In genomic region chr12:72973161-72973560, GRCm38 (mm10) we compare ENCODE assay signal across 8 mouse cellular contexts. TPM values are rescaled to one million over a fixed set of nuclear protein-coding genes. Genes with fewer than 3 reads are reported as not detected.
DNase-seq lines count a peak whose midpoint lies in the region; ATAC-seq and TF ChIP-seq lines count a peak whose summit lies in the region.
"Had no signal": no experiment of that assay in that cellular context is flagged by ENCODE, and none has a peak within 500 bp of the region (broad histone marks: within the 10 kb centered on the region; RNA-seq: fewer than 3 reads in every experiment).

No protein-coding gene starts in this region.

- H3K79me2 ChIP-seq in liver, adult 2 months (ENCODE audit: control insufficient read depth, insufficient read depth, low read length): no peaks in the 10 kb centered on the region

- DNase-seq in liver, adult 2 months (ENCODE audit: extremely low read depth, low read depth, low spot score): peak; percentile 38
- no peak for DNase-seq in liver, embryonic 11.5 days (ENCODE audit: low spot score)
- DNase-seq in MN1 (ENCODE audit: low spot score): peak; percentile 64
- DNase-seq in cerebellum, adult 2 months: peak; percentile 17
- DNase-seq in heart, postnatal 36 days: peak; percentile 42 to 43
- DNase-seq in left cerebral cortex, postnatal 25 days (ENCODE audit: low spot score in 2 of 2): peak; percentile 37 to 63
- DNase-seq in right cerebral cortex, adult 2 months (ENCODE audit: low spot score in 2 of 2): peak; percentile 66 to 73

- H3K36me3 ChIP-seq in liver, adult 2 months (ENCODE audit: control insufficient read depth, insufficient read depth, low read length): no peaks in the 10 kb centered on the region
- no peaks in the 10 kb centered on the region for H3K36me3 ChIP-seq in liver, embryonic 11.5 days (ENCODE audit: control insufficient read depth, insufficient read depth, low read length)
- H3K36me3 ChIP-seq: midbrain, embryonic 12.5 days had no signal

- H3K4me2 ChIP-seq in liver, embryonic 11.5 days: no peak overlapping the region
- H3K4me2 ChIP-seq: midbrain, embryonic 12.5 days had no signal

- intact Hi-C loops in heart, postnatal 36 days (cut with DNase I): loop anchor here (1.0 to 10.0 kb wide), 4 partner anchors 126 to 868 kb away; no protein-coding TSS in a partner anchor
- intact Hi-C loops in left cerebral cortex, postnatal 25 days (cut with DNase I): loop anchor here (10.0 kb wide), 2 partner anchors 278 to 458 kb away; no protein-coding TSS in a partner anchor

- ATAC-seq in liver, embryonic 11.5 days (replicated peaks; ENCODE audit: low FRiP score): no peak

- TF ChIP-seq CTCF in liver, adult 2 months (IDR thresholded peaks at IDR 0.05; ENCODE audit: low read depth, low read length): peak; percentile 23; the same call in 1 of the 2 replicates
- TF ChIP-seq CTCF in cerebellum, adult 2 months (IDR thresholded peaks at IDR 0.05; ENCODE audit: borderline replicate concordance, insufficient read depth, low read depth, low read length): peak; percentile 42; the same call in 1 of the 2 replicates

- no peak for TF ChIP-seq POLR2A in liver, adult 2 months (IDR thresholded peaks at IDR 0.05; ENCODE audit: extremely low read depth, insufficient read depth, low read length)
- no peak for TF ChIP-seq POLR2A in cerebellum, adult 2 months (IDR thresholded peaks at IDR 0.05; ENCODE audit: borderline replicate concordance, insufficient read depth, low read length)

- 5% methylated on average over 6 of the region's 6 CpGs for WGBS in liver, adult 2 months
- 7% methylated on average over 6 of the region's 6 CpGs for WGBS in liver, embryonic 11.5 days
- WGBS in cerebellum, adult 2 months: 2% methylated on average over 6 of the region's 6 CpGs

- H3K4me3 ChIP-seq in liver, adult 2 months (ENCODE audit: insufficient read depth, low read depth, low read length): no peak overlapping the region
- no peak overlapping the region for H3K4me3 ChIP-seq in liver, embryonic 11.5 days (ENCODE audit: low read depth, low read length)
- no peak overlapping the region for H3K4me3 ChIP-seq in cerebellum, adult 2 months (replicated peaks; ENCODE audit: insufficient read depth, low read depth, low read length)
- H3K4me3 ChIP-seq: midbrain, embryonic 12.5 days had no signal

- no peaks in the 10 kb centered on the region for H3K9me3 ChIP-seq in liver, embryonic 11.5 days (ENCODE audit: control insufficient read depth, low read length)
- H3K9me3 ChIP-seq: midbrain, embryonic 12.5 days had no signal

- H3K9ac ChIP-seq in liver, adult 2 months (ENCODE audit: low read depth, low read length): no peak overlapping the region
- H3K9ac ChIP-seq in liver, embryonic 11.5 days (ENCODE audit: low read depth, low read length): no peak overlapping the region
- H3K9ac ChIP-seq: midbrain, embryonic 12.5 days had no signal

- H3K27me3 ChIP-seq in liver, adult 2 months (ENCODE audit: control insufficient read depth, insufficient read depth, low read length): no peaks in the 10 kb centered on the region; the same call in 1 of the 2 replicates
- H3K27me3 ChIP-seq in liver, embryonic 11.5 days (replicated peaks; ENCODE audit: control insufficient read depth, insufficient read depth, low read length): no peaks in the 10 kb centered on the region
- no peaks in the 10 kb centered on the region; the same call in 1 of the 2 replicates for H3K27me3 ChIP-seq in cerebellum, adult 2 months (ENCODE audit: control insufficient read depth, insufficient read depth, low read length)

- no peak overlapping the region for H3K27ac ChIP-seq in liver, adult 2 months (replicated peaks; ENCODE audit: insufficient read depth, low read depth, low read length)
- no peak overlapping the region for H3K27ac ChIP-seq in liver, embryonic 11.5 days (ENCODE audit: low read depth, low read length)
- H3K27ac ChIP-seq in cerebellum, adult 2 months (ENCODE audit: insufficient read depth, low read length): no peak overlapping the region
- H3K27ac ChIP-seq: midbrain, embryonic 12.5 days had no signal

- no peaks in the 10 kb centered on the region for H3K4me1 ChIP-seq in liver, adult 2 months (ENCODE audit: control insufficient read depth, insufficient read depth, low read length)
- H3K4me1 ChIP-seq in liver, embryonic 11.5 days (replicated peaks; ENCODE audit: control insufficient read depth, insufficient read depth, low read length): peaks cover 2% of the 10 kb centered on the region; the same call in 1 of the 2 replicates
- no peaks in the 10 kb centered on the region for H3K4me1 ChIP-seq in cerebellum, adult 2 months (ENCODE audit: control insufficient read depth, insufficient read depth, low read length)

RNA-seq across cellular contexts. Expression of gene 4930447C04Rik, which starts 32.6 kb away (rescaled TPM):
- not detected in 2 replicates for total RNA-seq in liver, adult 2 months (2014; rRNA removed)
- not detected in 2 replicates for polyA plus RNA-seq in liver, adult 2 months (2012; rRNA removed)
- polyA plus RNA-seq in liver, embryonic 11.5 days (2014; fragmentation: Nextera tagmentation; extraction: Ambion mirVana): 3.1 and 3.5 TPM in 2 replicates
- polyA plus RNA-seq in cerebellum, adult 2 months (2012; rRNA removed): 6.1 and 9.1 TPM in 2 replicates
- under 1 TPM; 0.14 to 0.57 TPM for total RNA-seq in heart, postnatal 36 days (2021)
- 1 to 10 TPM; 4.9 to 9.6 TPM for total RNA-seq in left cerebral cortex, postnatal 25 days (2021)

RNA-seq across cellular contexts. Expression of gene Six6, which starts 33.5 kb away (rescaled TPM):
- total RNA-seq in liver, adult 2 months (2014; rRNA removed): not detected in 2 replicates
- polyA plus RNA-seq in liver, adult 2 months (2012; rRNA removed): not detected in 2 replicates
- polyA plus RNA-seq in liver, embryonic 11.5 days (2014; fragmentation: Nextera tagmentation; extraction: Ambion mirVana): not detected in 2 replicates
- polyA plus RNA-seq in cerebellum, adult 2 months (2012; rRNA removed): not detected in 2 replicates
- total RNA-seq in heart, postnatal 36 days (2021): not detected
- not detected for total RNA-seq in left cerebral cortex, postnatal 25 days (2021)
- polyA plus RNA-seq: midbrain, embryonic 12.5 days had no signal
